Mouse (Mus musculus): ENCODE measurements around the gene Mypop.

Gene Mypop

DNA sequence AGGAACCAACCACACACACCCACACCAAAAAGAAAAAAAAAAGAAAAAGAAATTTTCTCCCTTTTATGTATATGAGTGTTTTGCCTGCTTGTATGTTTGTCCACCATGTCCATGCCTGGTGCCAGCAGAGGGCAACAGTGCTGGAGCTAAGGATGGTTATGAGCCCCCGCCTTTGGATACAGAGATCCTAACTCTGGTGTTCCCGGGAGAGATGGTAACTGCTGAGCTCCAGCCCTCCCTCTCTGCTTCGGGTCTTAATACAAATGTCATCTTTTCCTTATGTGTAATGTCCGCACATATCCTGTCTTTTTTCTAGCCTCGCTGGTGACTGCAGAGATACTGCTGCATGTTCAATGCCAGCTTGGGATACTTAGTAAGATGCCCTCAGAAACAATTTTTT is 1.1 kb upstream of the Mypop start:
- no peak for DNase-seq (ENCODE audit: low read depth, low spot score)

GRCm38 (mm10) chr7:18991660-18992293 is 732 bp downstream of the Mypop start:
- no peak for DNase-seq (ENCODE audit: low read depth, low spot score)

- no peak for DNase-seq (ENCODE audit: low read depth, low spot score)
Observed at GRCm38 (mm10) chr7:18992294-18992675, 1.2 kb downstream of the Mypop start.

- no peak for DNase-seq (ENCODE audit: low read depth, low spot score)
Observed at GRCm38 (mm10) chr7:18993036-18993435, 2.0 kb downstream of the Mypop start.

DNA sequence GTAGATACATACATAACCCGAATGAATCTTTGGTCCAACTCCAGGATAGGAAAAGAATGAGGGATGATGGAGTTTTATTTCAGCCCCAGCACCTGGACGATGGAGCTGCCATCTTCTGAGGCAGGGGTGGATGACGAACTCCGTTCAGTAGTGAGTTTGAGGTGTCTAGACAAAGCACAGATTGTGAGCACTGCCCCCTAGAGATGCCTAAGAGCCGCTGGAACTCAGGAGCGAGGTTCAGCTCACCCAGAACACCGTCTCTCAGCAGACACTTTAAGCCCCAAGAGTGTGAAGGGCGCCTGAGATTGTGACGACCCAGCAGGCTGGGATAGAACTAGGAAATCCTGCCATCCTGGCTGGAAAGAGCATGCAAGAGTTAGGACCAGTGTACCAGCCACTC is 7.8 kb downstream of the Mypop start:
- no peak for DNase-seq (ENCODE audit: low read depth, low spot score)

DNA sequence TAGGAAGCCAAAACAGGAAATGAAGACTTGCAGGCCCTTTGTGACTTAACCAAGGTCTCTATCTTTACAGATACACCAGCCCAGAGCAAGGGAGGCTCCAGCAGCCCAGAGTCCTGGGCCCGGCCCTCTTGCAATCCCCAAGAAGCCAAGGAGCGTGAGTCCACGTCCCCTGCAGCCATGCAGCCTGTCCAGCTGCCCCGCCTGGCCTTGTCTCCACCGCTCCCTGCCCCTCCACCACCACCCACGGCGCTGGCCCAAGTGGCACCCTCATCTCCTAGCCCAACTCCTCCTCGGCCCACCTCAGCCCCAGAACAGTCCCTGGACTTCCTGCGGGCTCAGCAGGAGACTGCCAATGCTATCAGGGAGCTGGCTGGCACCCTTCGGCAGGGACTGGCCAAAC is 9.4 kb downstream of the Mypop start:
- no peak for DNase-seq (ENCODE audit: low read depth, low spot score)

GRCm38 (mm10) chr7:19001066-19001806 is 10.2 kb downstream of the Mypop start:
- peak; percentile 77 for DNase-seq (ENCODE audit: low read depth, low spot score)

- DNase-seq (ENCODE audit: low read depth, low spot score) = no peak
Observed at GRCm38 (mm10) chr7:19001807-19002085, 10.7 kb downstream of the Mypop start.

GRCm38 (mm10) chr7:19002115-19002514 is 11.1 kb downstream of the Mypop start:
- no peak for DNase-seq (ENCODE audit: low read depth, low spot score)

- DNase-seq (ENCODE audit: low read depth, low spot score) = peak; percentile 87
Observed at GRCm38 (mm10) chr7:19002848-19003498, 11.9 kb downstream of the Mypop start.

GRCm38 (mm10) chr7:19003902-19004630 is 13.0 kb downstream of the Mypop start, which contains the start of gene Irf2bp1:
Gene Irf2bp1 (plus strand): TSS chr7:19004044.
- peak; percentile 94 for DNase-seq (ENCODE audit: low read depth, low spot score)

GRCm38 (mm10) chr7:19004631-19005079 is 13.6 kb downstream of the Mypop start:
- no peak for DNase-seq (ENCODE audit: low read depth, low spot score)

- DNase-seq (ENCODE audit: low read depth, low spot score) = no peak
Observed at GRCm38 (mm10) chr7:19005417-19006121, 14.5 kb downstream of the Mypop start.

DNA sequence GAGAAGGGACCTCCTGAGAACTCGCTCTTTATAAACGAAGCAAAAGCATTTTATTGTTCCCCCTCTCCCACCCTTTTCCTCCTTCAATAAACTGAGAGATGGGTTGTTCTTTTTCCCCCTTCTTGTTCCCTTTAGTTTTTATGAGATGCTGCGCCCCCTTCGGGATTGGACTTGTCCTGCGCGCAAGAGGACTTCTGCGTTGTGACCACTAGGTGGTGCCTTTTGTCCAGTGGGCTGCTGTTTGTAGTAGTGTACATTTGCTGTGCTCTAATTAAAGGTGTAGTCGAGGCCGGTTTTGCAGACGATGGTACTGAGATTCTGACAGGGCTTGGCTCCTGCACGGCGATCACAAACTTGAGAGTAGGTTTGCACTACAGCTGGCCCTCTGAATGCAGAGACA is 15.4 kb downstream of the Mypop start:
- peak; percentile 91 for DNase-seq (ENCODE audit: low read depth, low spot score)

GRCm38 (mm10) chr7:19007026-19007977 is 16.3 kb downstream of the Mypop start:
- DNase-seq (ENCODE audit: low read depth, low spot score) = no peak

- DNase-seq (ENCODE audit: low read depth, low spot score) = no peak
Observed at GRCm38 (mm10) chr7:19010581-19010980, 19.5 kb downstream of the Mypop start.

DNA sequence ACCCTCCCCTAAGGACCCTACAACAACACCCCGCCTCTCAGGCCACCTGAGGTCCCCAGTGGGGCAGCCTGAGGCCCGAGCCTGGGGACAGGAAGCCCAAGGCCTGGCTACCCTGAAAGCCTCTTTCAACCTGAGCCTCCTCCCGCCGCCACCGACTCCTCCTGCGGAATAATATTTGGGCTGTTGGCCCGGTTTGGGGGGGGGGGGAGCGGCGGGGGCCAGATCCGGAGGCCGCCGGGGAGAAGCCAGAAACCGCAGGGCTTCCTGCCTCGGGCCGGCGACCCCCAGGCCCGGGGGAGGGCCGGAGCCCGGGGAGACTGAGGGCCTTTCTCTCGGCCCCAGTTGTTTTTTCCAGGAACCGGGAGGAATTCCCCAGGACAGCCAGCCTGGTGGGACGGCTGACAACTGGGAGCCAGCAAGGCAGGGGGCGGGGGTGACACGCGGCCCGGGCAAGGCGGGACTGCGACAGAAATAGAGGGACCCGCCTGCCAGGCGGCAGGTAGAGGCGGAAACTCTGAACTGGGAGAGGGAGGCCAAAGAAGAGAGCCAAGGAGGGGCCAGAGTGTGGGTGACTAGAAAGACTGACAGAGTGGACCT is 21.1 kb downstream of the Mypop start:
- no peak for DNase-seq (ENCODE audit: low read depth, low spot score)

DNA sequence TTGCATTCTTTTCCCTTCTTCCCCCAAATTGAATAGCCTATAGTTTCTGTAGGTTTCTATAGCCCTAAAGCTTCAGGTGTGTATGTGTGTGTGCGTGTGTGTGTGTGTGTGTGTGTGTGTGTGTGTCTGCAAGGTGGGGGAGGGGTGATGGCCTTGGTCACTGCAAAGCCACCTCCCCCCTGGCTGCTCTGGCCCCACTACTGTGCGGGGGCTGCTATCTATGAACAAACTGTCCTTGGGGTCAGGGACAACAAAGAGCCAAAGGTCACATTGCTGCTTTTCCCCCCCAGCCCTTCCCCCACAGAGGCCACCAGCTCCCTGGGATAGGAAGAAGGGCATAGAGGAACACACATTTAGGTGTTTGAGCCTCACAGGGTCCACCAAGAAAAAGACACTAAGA is 21.8 kb downstream of the Mypop start:
- DNase-seq (ENCODE audit: low read depth, low spot score) = no peak

- no peak for DNase-seq (ENCODE audit: low read depth, low spot score)
Observed at GRCm38 (mm10) chr7:19014452-19014851, 23.4 kb downstream of the Mypop start.

DNA sequence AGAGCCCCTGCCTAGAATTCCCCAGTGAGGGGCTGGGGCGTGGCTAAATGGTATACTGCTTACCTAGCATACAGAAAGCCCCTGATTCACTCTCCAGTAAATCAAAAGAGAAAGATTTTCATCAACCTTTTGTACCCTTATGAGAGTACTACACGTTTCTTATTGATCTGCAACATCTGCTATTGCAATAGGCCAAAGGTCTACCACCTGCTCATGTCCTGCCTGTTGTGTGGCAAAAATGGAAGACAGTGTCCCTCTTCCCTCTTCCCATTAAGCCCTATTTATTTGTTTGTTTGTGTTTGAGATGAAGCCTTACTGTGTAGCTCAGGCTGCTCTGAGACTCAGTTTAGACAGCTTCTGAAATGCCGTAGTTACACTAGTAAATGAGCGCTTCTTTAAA is 25.0 kb downstream of the Mypop start:
- no peak for DNase-seq (ENCODE audit: low read depth, low spot score)
